Mouse (Mus musculus) Patski (cell line): ENCODE data around the gene C2cd5. TPM values are rescaled to one million over a fixed set of nuclear protein-coding genes. Genes with fewer than 3 reads are reported as not detected.
A peak's percentile ranks its signal among the peaks of the same experiment; 100 is the strongest.

Source experiments
- ATAC-seq: fragments of 100-300 bp; one replicate; pipeline ENCODE4 v1.8.0; 2021
- CTCF ChIA-PET: fragments of 350-600 bp; sonication (Branson Sonifier 250); formaldehyde crosslinking; loops from one replicate; lab custom pipeline; 2022; ENCODE audit warnings: inconsistent platforms; lab: Charles Lee
- POLR2A ChIA-PET: fragments of 350-600 bp; sonication (Branson Sonifier 250); formaldehyde crosslinking; loops from one replicate; lab custom pipeline; 2022; ENCODE audit warnings: antibody characterized with exemption, inconsistent platforms; lab: Charles Lee
- DNase-seq: peaks from one replicate; pipeline ENCODE4 v3.0.0-alpha.2; 2011; ENCODE audit warnings: low read depth, low spot score
- H3K27me3 ChIP-seq: fragments of 371-371 bp; one replicate; pipeline ENCODE4 v1.5.1; 2021
- CTCF ChIP-seq: fragments of 100-300 bp; IDR thresholded peaks from one replicate; pipeline ENCODE4 v1.5.1; 2021
- in situ Hi-C: fragments of 300-500 bp; cut with MboI; formaldehyde crosslinking; loops from 3 replicates; pipeline ENCODE4 v1.11.1; 2018; ENCODE audit warnings: low pct_unique_long_range_greater_than_20kb, mixed read lengths
- polyA plus RNA-seq: library from polyadenylated mRNA; unstranded; gene quantifications from one replicate; pipeline ENCODE4 v1.2.3, GENCODE M21; 2021

Gene C2cd5
- polyA plus RNA-seq, 1 experiment from 2014 or later: 18.7 TPM

DNA sequence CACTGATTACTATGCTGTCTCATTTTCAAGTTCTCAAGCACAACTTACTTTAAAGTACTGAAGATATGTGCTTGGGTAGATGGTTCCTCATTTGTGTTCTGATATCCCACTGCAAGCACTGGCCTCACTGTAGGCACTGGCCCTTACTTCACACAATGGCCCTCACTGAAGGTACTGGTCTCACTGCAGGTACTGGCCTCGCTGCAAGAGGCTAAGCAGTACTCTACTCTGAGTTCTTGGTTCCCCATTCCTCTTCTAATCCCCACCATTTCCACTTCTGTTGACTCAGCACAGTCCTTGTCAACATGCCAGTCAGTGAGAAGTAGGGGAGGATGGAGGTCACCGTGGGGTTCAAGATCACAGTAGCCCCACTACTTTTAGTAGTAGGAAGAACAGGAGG lies 39.5 kb upstream of the C2cd5 start:
- DNase-seq (no peak), ATAC-seq (peak; percentile 61)
- POLR2A ChIA-PET: no interaction called here
- in situ Hi-C loops: loop anchor here (5.0 kb wide), 1 partner anchor 33 kb away; no protein-coding TSS in a partner anchor
- no peak for TF ChIP-seq CTCF
- CTCF ChIA-PET: no interaction called here
- no peaks in the 10 kb centered on the region for H3K27me3 ChIP-seq

DNA sequence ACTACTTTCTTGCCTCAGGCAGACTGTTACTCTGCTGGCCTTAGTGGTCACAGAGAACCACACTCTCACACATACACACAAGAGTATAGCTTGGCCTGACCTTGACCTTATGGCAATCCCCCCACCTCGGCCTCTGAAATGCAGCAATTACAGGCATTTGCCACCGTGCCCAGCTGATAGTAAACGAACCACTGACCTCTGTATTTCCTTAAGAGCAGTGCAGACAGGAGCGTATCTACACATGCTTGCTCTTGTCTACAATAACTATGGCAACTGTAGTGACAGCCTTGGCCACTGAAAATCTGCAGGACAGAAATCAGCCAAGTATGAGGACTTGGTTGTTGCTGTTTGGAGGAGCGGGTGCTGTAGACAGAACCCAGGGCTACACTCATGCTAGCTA lies 37.4 kb upstream of the C2cd5 start:
- no peak for ATAC-seq
- no peak for DNase-seq
- in situ Hi-C loops: loop anchor here (5.0 kb wide), 1 partner anchor 35 kb away; no protein-coding TSS in a partner anchor
- ChIA-PET CTCF (interaction anchor here (1.2 to 1.7 kb wide), 3 partner anchors 23 to 35 kb away, joined by 3 to 4 read pairs (median 3); no protein-coding TSS in a partner anchor), POLR2A (no interaction called here)
- TF ChIP-seq CTCF: no peak
- H3K27me3 ChIP-seq: no peaks in the 10 kb centered on the region

DNA sequence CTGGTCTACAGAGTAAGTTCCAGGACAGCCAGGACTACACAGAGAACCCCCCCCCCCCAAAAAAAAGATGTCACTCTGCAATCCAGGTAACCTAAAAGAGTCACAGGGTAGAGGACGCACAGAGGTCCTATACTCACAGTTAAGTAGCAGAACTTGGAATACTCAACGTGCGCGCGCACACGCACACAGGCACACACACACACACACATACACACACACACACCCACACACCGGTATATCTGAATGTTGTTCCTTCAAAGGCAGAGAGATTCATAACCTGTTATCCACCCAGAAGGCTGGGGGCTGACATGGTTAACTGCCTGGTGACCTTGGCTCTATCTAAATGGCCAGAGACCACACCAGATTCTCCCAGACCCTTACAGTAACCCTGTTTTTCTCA lies 36.7 kb upstream of the C2cd5 start:
- ChIA-PET POLR2A (no interaction called here), CTCF (interaction anchor here (1.2 kb wide), 1 partner anchor 35 kb away, joined by 4 read pairs; no protein-coding TSS in a partner anchor)
- no peak for TF ChIP-seq CTCF
- in situ Hi-C loops: loop anchor here (5.0 kb wide), 1 partner anchor 36 kb away; no protein-coding TSS in a partner anchor
- DNase-seq (no peak), ATAC-seq (no peak)
- H3K27me3 ChIP-seq: no peaks in the 10 kb centered on the region

DNA sequence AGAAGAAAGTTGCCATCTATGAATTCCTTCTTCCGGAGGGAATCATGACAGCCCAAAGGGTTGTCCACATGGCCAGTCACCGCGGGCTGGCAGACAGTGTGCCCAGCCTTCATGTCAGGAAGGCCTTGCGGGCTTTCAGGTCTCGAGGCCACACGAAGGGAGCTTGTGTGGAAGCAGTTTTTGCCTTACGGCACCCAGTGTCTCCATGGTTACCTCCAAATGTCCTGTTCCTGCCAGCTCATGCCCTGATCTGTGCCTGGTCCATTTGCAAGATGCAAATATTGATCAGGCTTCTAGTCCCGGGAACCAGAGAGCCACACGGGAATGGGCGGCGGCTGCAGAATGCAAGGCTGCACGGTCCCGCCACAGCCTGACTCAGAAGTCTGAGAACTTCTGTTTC lies 35.2 kb upstream of the C2cd5 start:
- no peak for ATAC-seq
- no peak for TF ChIP-seq CTCF
- no peak for DNase-seq
- POLR2A ChIA-PET: no interaction called here
- CTCF ChIA-PET: interaction anchor here (1.2 to 1.3 kb wide), 3 partner anchors 10 to 40 kb away, joined by 3 to 5 read pairs (median 4); no protein-coding TSS in a partner anchor
- in situ Hi-C loops: loop anchor here (5.0 kb wide), 1 partner anchor 37 kb away; no protein-coding TSS in a partner anchor
- no peaks in the 10 kb centered on the region for H3K27me3 ChIP-seq

DNA sequence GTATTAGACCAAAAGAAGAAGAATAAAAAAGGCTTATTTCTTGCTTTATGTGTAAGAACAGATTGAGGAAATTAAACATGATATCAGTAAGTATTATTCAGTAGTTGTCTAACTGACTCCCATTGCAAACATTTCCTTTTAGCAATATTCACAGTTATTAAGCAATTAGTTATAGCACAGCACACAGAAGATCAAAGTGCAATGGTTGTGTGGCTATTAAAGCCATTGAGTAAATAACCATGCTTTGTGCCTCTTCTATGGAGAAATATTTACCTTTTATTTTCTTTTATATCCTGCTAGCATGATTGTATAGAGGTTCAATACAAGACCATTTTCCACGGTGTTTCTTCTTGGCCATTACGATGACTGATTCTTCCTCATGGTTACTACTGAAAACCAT lies 33.2 kb upstream of the C2cd5 start:
- no peaks in the 10 kb centered on the region for H3K27me3 ChIP-seq
- CTCF ChIA-PET: interaction anchor here (1.5 kb wide), 1 partner anchor 43 kb away, joined by 3 read pairs; no protein-coding TSS in a partner anchor
- DNase-seq (no peak), ATAC-seq (no peak)
- TF ChIP-seq CTCF: no peak
- POLR2A ChIA-PET: no interaction called here
- in situ Hi-C loops: no loop called here

DNA sequence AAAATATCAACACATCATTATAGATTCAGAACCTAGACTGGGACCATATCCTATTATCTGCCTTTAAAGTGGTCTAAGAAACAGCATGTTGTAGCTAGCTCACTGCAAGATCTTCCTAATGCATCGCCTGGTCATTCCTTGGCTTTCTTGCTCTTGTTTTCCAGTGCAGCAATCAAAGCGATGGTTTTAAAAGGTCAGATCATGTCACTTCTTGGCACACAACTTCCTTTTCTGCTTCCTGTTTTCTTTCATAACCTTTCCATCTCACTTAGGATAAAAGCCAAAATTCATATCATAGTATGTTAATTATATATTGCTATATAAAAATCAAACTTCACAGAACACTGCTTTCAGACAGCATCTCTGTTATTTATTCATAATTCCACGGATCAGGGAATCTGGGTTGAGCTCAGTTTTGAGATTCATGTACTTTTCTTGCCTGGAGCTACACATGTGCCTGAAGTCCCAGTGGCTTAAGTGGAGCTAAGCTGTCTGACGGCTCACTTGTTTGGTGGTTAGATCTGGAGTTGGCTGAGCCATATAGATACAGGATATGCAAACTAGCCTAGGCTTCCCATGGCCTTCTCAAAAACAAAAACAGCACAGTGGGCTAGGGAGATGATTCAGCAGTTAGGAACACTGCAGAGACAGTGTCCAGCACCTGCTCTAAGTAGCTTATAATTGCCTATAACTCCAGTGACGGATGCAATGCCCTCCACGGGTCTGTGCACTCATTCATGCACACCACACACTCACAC lies 32.1 kb upstream of the C2cd5 start:
- CTCF ChIA-PET: interaction anchor here (1.0 to 1.7 kb wide), 4 partner anchors 13 to 43 kb away, joined by 3 to 8 read pairs (median 4); no protein-coding TSS in a partner anchor

DNA sequence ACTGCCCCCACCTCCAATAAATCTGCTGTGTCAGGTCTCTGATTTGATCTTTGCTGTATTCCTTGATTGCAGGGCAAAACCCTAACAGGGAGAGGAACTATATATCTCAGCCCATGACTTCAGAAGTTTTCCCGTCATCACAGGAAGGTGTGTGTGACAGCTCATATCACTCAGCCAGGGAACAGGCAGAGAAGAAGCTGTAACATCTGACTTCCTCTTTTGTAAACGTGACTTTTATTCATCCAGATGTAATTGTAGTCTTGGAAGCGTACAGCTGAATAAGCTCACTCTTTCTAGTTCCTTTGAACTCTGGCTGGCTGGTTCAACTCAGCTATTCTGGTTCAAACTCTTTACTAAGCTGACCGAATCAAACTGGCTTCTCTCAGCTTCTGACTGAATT lies 30.5 kb upstream of the C2cd5 start:
- TF ChIP-seq CTCF: no peak
- ChIA-PET CTCF (interaction anchor here (1.1 kb wide), 1 partner anchor 21 kb away, joined by 3 read pairs; no protein-coding TSS in a partner anchor), POLR2A (interaction anchor here (1.9 kb wide), 1 partner anchor 11 kb away, joined by 5 read pairs; no protein-coding TSS in a partner anchor)
- DNase-seq (no peak), ATAC-seq (no peak)
- no peaks in the 10 kb centered on the region for H3K27me3 ChIP-seq
- in situ Hi-C loops: no loop called here

More for the DNA sequence above, 32.1 kb upstream of the C2cd5 start:
- peak; percentile 83 for ATAC-seq
- in situ Hi-C loops: no loop called here
- H3K27me3 ChIP-seq: no peaks in the 10 kb centered on the region
- TF ChIP-seq CTCF: no peak
- POLR2A ChIA-PET: no interaction called here
- DNase-seq: no peak

DNA sequence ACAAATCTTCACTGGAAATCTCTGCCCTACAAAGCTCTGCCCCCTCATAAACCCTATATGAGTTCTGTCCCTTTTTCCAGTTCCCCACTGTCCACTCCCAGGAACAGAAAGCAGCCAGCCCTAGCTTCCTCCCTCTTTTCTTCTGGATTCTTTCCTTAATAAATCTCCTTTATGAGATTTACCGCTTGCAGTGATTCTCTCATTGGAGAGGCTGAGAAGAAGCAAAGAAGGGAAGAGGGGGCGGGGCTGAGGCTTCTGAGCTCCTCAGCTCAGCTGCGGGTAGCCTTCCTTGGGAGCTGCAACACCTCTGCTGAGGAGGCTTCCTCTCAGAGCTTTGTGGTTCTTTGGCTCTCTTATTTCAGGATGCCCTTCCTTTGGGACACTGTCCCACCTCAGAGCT lies 30.0 kb upstream of the C2cd5 start:
- ChIA-PET CTCF (interaction anchor here (1.1 to 1.3 kb wide), 2 partner anchors 20 to 46 kb away, joined by 3 read pairs; no protein-coding TSS in a partner anchor), POLR2A (interaction anchor here (1.9 kb wide), 1 partner anchor 11 kb away, joined by 5 read pairs; no protein-coding TSS in a partner anchor)
- in situ Hi-C loops: no loop called here
- ATAC-seq (no peak), DNase-seq (no peak)
- H3K27me3 ChIP-seq: no peaks in the 10 kb centered on the region
- no peak for TF ChIP-seq CTCF

DNA sequence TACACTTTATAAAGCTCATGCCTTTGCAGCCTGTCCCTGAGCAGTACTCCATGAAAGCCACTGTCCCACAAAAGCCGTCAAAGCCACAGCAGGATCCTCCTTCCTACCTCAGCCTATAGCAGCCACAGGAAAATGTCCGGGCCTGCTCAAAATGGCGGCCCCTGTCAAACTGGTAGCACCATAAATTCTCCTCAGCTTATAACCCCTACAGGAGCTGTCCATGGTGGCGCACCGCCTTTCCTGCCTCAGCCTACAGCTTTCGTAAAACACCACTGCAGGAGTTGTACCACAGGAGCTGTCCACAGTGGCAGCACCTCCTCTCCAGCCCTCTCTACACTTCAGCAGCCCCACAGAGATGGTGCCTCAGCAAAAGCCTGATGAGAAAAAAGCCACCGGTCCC lies 29.5 kb upstream of the C2cd5 start:
- ChIA-PET POLR2A (interaction anchor here (1.9 kb wide), 1 partner anchor 10 kb away, joined by 5 read pairs; no protein-coding TSS in a partner anchor), CTCF (interaction anchor here (1.1 to 1.3 kb wide), 2 partner anchors 20 to 46 kb away, joined by 3 read pairs; no protein-coding TSS in a partner anchor)
- no peak for TF ChIP-seq CTCF
- ATAC-seq (no peak), DNase-seq (no peak)
- no peaks in the 10 kb centered on the region for H3K27me3 ChIP-seq
- in situ Hi-C loops: no loop called here

DNA sequence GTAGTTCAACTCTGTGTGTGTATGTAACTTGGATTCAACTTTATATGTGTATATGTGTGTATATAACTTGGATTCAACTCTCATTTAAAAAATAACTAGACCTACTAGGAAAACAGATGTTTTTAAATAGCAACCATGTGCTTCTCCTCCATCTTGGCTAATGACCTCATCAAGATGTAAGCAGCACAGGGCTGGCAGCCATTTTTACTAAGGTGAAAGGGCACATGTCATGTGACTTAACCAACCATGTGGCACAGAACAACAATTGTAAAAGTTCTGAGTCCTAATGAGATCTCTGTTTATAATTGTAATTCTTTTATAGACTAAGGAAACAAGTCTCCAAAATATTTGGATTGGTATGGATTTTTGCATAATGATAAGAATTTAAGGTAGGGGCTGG lies 25.8 kb upstream of the C2cd5 start:
- H3K27me3 ChIP-seq: no peaks in the 10 kb centered on the region
- no peak for ATAC-seq
- CTCF ChIA-PET: interaction anchor here (1.2 kb wide), 1 partner anchor 10 kb away, joined by 3 read pairs; no protein-coding TSS in a partner anchor
- TF ChIP-seq CTCF: no peak
- DNase-seq: no peak
- POLR2A ChIA-PET: no interaction called here
- in situ Hi-C loops: no loop called here
